Mouse (Mus musculus): ENCODE measurements around the gene Cd34. TPM values are rescaled to one million over a fixed set of nuclear protein-coding genes. Genes with fewer than 3 reads are reported as not detected.

Gene Cd34
- total RNA-seq, 2 experiments from 2014 or later: 24.8 to 27.2 TPM

DNA sequence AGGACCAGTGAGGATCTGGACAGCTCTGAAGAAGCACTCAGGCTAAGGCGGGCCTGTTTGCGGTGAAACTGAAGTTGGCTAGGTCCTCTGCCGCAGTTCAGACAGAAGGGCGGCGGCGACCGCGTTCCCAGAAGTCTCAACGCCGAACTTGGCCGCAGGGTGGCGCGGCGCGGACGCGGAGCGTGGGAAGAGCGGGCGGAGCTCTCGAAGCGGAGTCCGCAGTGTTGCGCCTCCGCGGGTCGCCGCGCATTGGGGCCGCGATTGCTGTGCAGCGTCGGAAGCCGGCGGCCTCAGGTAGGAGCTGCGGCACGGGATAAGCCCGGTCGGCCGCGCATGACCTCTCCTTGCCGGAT lies 37.5 kb downstream of the Cd34 start:
- peak; percentile 92 for DNase-seq

- DNase-seq: peak; percentile 78 to 80
These were observed 38.1 kb downstream of the Cd34 start for GRCm38 (mm10) chr1:194976517-194977370.

GRCm38 (mm10) chr1:194977371-194977761 lies 38.7 kb downstream of the Cd34 start:
- peak; percentile 59 to 64 for DNase-seq

DNA sequence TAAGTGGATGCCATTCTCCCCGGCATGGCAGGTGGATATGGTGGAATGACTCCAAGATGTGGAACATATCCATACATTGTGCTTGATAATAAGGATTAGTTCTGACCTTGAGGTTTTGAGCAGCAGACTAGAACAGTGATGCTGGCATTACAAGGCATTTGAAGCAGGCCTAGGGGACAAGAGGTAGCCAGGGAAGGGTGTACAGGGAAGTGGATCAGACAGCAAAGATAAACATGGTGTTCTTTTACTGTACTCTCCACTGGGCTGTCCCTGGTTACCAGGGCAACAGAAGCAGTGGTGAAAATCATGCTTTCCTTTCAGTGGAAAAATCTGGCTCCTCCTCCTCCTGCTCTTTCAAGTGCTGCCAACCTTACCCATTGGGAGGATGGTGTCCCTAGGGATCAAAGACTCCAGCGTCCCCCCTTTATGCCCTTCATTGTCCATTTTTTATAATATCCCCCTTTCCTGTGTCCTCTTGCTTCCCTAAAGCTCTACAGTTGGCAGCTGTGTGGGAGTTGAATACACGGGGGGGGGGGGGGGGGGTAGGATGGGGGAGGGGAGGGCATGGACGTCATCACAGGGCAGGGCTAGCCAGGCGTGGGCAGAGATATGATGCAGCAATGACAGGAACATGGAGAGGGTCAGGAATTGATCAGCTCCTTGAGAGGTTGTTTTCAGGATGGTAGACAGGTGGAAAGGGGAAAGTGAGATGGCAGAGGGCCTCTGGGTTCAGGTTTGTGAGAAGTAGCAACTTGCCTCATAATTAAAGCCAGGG lies 39.5 kb downstream of the Cd34 start:
- peak; percentile 41 to 53 for DNase-seq

DNA sequence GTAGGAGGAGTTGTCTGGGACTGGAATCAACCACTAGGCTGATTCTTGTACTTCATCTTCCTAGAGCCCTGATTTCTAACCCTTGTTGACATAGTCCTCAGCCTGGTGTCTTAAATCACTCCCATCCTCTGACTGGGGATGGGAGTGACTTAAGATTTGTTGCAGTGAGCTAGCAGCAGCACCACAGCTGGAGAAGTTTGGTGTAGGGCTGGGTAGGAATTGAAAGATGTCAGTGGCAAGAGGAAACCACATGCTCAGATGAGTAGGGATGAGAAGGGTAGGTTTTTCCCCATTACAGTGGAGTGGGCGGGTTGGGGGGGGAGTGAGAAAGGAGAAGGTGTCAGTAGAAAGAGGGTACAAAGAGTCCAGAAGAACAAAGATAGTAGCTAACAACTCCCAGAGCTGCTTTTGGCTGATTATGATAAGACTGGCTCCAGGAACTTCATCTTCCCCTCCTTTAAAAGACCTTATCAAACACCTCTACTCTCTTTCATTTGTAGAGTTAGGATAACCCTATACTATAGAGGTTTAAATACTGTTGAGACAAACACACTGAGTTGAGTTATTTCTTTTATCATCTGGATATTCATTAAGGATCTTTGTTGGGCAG lies 42.3 kb downstream of the Cd34 start:
- no peak for DNase-seq

GRCm38 (mm10) chr1:194982931-194983690 lies 44.5 kb downstream of the Cd34 start:
- no peak for DNase-seq

- DNase-seq: no peak
These were observed 46.3 kb downstream of the Cd34 start for GRCm38 (mm10) chr1:194984914-194985313.

- DNase-seq: no peak
These were observed 47.0 kb downstream of the Cd34 start for GRCm38 (mm10) chr1:194985442-194986210.

GRCm38 (mm10) chr1:194989024-194989423 lies 50.4 kb downstream of the Cd34 start:
- DNase-seq: no peak

GRCm38 (mm10) chr1:194990976-194991375 lies 52.4 kb downstream of the Cd34 start:
- no peak for DNase-seq

GRCm38 (mm10) chr1:194991654-194992053 lies 53.0 kb downstream of the Cd34 start:
- no peak for DNase-seq

DNA sequence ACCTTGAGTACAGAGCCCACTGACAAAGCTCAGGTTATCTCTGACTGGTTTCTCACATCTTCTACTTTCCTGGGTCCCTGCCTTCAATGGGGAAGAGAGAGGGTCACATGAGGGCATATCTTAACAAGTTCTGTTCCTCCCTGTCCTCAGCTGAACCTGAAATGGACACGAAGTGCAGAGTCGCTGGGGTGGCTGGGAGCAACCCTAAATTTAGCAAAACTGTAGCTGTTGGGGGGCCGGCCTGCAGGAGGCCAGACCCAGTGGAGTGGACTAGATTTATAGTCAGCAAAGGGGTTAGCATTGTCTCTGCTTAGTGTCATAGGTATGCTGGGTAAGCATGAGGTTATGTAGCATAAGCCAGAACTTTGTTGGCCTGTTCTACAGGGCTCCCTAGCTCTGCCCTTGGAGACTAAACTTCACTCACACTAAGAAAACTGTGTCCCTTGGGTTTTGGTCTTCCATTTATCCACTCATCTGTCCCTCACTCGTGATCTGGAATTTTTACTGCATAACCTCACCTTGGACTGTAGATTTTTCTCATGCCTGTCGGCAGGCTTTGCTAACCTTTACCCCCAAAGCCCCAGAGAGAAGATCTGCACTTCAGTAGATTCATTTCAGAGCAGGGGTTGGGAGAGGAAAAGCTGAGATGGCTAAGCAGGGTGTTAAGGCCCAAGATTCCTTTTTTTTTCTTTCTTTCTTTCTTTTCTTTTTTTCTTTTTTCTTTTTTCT lies 54.1 kb downstream of the Cd34 start:
- DNase-seq: no peak

DNA sequence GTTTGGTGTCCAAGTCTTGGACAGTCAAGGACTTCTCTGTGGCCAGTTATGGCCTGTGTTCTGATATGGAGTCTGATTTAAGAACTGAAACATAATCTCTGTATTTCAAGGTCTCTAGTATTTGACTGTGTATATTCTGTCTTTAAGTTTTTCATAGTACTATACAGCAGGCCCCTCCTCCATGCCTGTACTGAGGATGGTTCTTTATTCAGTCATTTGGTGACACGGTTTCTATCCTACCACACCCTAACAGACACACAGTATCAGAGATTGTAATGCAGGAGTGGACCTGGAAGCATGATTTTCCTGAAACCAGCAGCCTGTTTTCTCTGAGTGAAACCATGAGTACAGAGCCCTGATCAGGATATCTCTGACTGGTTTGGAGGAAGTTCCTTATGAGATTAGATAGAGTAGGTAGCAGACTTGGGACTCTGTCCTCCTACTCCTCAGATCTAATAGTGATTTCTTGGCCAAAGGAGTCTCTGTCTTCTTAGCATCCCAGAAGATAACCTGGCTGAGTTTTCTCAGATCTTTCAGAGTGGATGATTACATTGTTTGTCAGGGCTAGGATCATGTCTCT lies 54.9 kb downstream of the Cd34 start:
- no peak for DNase-seq

GRCm38 (mm10) chr1:194994262-194994661 lies 55.6 kb downstream of the Cd34 start:
- DNase-seq: no peak

DNA sequence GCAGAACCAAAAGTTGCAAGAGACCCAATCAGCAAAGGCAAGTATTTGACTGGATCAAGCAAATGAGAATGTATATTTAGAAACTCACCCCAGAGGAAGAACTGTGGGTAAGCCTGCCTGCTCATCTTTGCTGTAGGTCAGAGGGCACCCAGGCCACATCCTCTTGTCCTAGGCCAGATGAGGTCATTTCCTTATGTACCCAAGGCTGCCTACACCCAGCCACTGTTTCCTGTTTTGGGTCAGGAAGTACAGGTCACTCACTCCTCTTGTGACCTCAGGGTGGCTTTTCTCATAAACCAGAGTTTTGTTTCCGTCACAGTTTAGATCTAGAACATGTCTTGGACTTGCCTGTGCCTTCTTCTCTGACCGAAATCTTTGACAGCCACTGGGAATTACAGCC lies 56.6 kb downstream of the Cd34 start:
- DNase-seq: no peak

DNA sequence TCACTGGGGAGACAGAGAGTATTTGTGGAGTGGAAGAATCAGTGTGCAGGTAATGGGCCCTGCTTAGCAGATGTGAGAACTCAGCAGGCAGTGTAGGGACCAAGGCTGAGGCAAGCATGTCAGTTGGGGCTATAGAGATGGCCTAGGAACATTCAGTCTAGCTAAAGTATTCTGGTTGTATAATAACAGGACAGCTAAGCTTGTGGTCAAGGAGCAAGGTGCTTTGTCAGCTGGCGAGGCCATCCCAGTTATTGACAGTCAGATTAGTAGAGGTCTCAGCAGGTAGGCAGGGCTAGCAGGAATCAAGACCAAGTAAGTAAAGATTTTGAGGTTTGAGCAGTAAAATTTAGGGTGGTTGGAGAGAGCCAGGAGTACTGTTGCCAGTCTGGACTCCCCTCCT lies 59.8 kb downstream of the Cd34 start:
- no peak for DNase-seq

GRCm38 (mm10) chr1:195003328-195003727 lies 64.7 kb downstream of the Cd34 start:
- DNase-seq: no peak

DNA sequence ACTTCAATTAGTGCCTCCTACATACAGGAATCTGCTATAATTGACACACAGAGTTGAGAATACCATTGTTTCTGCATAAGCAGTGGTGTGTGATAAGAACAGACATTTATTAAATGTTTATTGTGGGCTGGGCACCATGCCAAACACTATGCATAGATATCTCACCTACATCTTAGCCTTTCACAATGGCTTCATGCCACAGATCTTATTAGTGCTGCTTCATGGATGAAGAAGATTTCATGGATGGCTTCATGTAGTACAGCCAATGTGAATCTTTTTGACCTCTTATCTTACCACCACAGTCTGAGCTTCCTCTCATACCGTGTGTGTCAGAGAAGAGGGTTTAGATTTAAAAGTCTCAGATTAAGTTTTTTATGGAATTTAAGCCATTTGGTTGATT lies 65.6 kb downstream of the Cd34 start:
- no peak for DNase-seq

DNA sequence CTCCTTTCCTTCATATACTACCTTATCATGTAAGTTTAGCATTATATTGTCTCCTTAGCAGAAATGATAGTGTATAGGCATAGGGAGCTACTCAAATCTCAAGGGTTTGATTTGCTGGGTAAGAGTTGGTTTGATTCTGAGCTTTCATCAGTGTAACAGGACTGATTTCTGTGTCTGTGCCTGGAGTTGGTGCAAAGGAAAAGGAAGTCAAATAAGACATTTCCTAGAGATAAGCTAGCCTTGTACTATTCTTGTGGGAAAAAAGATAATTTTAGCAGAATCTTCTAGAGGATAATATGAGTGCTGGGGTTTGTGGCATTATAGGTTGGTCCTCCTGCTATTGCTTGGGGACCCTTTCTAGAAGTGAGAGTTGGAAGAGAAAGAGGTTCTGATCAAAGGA lies 67.6 kb downstream of the Cd34 start:
- DNase-seq: no peak
